ENCODE assay signal across 8 mouse cellular contexts in genomic region chr8:126585561-126586031, GRCm38 (mm10). TPM values are rescaled to one million over a fixed set of nuclear protein-coding genes. Genes with fewer than 3 reads are reported as not detected.
DNase-seq lines count a peak whose midpoint lies in the region; ATAC-seq lines count a peak whose summit lies in the region.

No protein-coding gene starts in this region.

- no peak overlapping the region for H3K4me3 ChIP-seq in neural tube, embryonic 12.5 days
- H3K4me3 ChIP-seq in hindbrain, embryonic 12.5 days, result no peak overlapping the region

- no peak overlapping the region for H3K27ac ChIP-seq in neural tube, embryonic 12.5 days
- peak overlapping the region; percentile 85; the same call in 1 of the 2 replicates for H3K27ac ChIP-seq in hindbrain, embryonic 12.5 days

- H3K36me3 ChIP-seq in neural tube, embryonic 12.5 days, result peaks cover 7% of the 10 kb centered on the region; the same call in 1 of the 2 replicates
- peaks cover 6% of the 10 kb centered on the region; the same call in 1 of the 2 replicates for H3K36me3 ChIP-seq in hindbrain, embryonic 12.5 days

- WGBS in neural tube, embryonic 12.5 days, result 58% methylated on average over 9 of the region's 9 CpGs
- WGBS in hindbrain, embryonic 12.5 days, result 64% methylated on average over 9 of the region's 9 CpGs

- no peak for ATAC-seq in neural tube, embryonic 12.5 days (ENCODE audit: low FRiP score, low read depth)
- ATAC-seq in hindbrain, embryonic 12.5 days (ENCODE audit: low FRiP score), result no peak
- ATAC-seq in megakaryocyte progenitor cell, adult 5-6 weeks (replicated peaks; ENCODE audit: poor library complexity), result peak; percentile 8; the same call in 1 of the 2 replicates

- no peak overlapping the region for H3K9ac ChIP-seq in neural tube, embryonic 12.5 days
- no peak overlapping the region for H3K9ac ChIP-seq in hindbrain, embryonic 12.5 days

- H3K27me3 ChIP-seq in neural tube, embryonic 12.5 days (replicated peaks), result no peaks in the 10 kb centered on the region
- H3K27me3 ChIP-seq in hindbrain, embryonic 12.5 days, result no peaks in the 10 kb centered on the region

- no peaks in the 10 kb centered on the region for H3K9me3 ChIP-seq in neural tube, embryonic 12.5 days
- no peaks in the 10 kb centered on the region for H3K9me3 ChIP-seq in hindbrain, embryonic 12.5 days (replicated peaks)

- peak; percentile 58 to 83 for DNase-seq in adrenal gland, adult (ENCODE audit: inconsistent age in 2 of 2, low spot score in 1 of 2)
- no peak for DNase-seq in adrenal gland, postnatal 4 days (ENCODE audit: low spot score in 2 of 2)
- DNase-seq in neural tube, embryonic 10.5 days (ENCODE audit: extremely low spot score, low spot score), result no peak
- DNase-seq in thymus, postnatal 0 days (ENCODE audit: low spot score), result peak; percentile 70
- DNase-seq in c-Kit-positive CD71-positive TER-119-positive erythroid progenitor cells, embryonic 14.5 days (ENCODE audit: low spot score), result no peak

- 0 out of 2 replicates have a peak overlapping the region, but pooled peaks have one; percentile 99 for H3K4me2 ChIP-seq in neural tube, embryonic 12.5 days (replicated peaks)
- H3K4me2 ChIP-seq in hindbrain, embryonic 12.5 days (replicated peaks), result no peak overlapping the region; the same call in 1 of the 2 replicates

- peaks cover 63% of the 10 kb centered on the region for H3K4me1 ChIP-seq in neural tube, embryonic 12.5 days
- peaks cover 60% of the 10 kb centered on the region for H3K4me1 ChIP-seq in hindbrain, embryonic 12.5 days

RNA-seq across cellular contexts. Expression of gene Irf2bp2, which starts 8.2 kb away (rescaled TPM):
- 100 to 1,000 TPM; 115 to 119 TPM for total RNA-seq in adrenal gland, postnatal 4 days (2021)
- 8.5 and 9.5 TPM in 2 replicates for polyA plus RNA-seq in neural tube, embryonic 12.5 days (2016; fragmentation: Nextera tagmentation; extraction: Ambion mirVana)
- polyA plus RNA-seq in hindbrain, embryonic 12.5 days (2016; fragmentation: Nextera tagmentation; extraction: Ambion mirVana), result 8.8 and 9.6 TPM in 2 replicates
- total RNA-seq in megakaryocyte progenitor cell, adult 5-6 weeks (2015), result 109 and 114 TPM in 2 replicates
- total RNA-seq in megakaryocyte progenitor cell, adult 5-6 weeks (2017), result 95.7 and 110 TPM in 2 replicates
- 14.9 and 20.3 TPM in 2 replicates for polyA plus RNA-seq in thymus, postnatal 0 days (2015; fragmentation: Nextera tagmentation; extraction: Ambion mirVana)

Comparison
In these comparisons a context has a peak if more than half of its experiments do, and no peak if none do; other contexts are left out.
1. DNase-seq: peak in adrenal gland, adult (2 of 2) and thymus, postnatal 0 days (single experiment); none in adrenal gland, postnatal 4 days (0 of 2), neural tube, embryonic 10.5 days (single experiment) and c-Kit-positive CD71-positive TER-119-positive erythroid progenitor cells, embryonic 14.5 days (single experiment).